Mouse (Mus musculus): ENCODE results near the gene Zfp988.
"Not testable (repeated sequence)": the region's sequence is repeated elsewhere in the genome, so short reads cannot be mapped to it uniquely, and the experiment has no call there.

- TF ChIP-seq EP300, CTCF (IDR thresholded peaks at IDR 0.05): not testable (repeated sequence)
These were observed 42.8 kb upstream of the Zfp988 start for GRCm38 (mm10) chr4:147262708-147263107.
